Comparison of ENCODE assay signal across 20 mouse cellular contexts in the genomic region with DNA sequence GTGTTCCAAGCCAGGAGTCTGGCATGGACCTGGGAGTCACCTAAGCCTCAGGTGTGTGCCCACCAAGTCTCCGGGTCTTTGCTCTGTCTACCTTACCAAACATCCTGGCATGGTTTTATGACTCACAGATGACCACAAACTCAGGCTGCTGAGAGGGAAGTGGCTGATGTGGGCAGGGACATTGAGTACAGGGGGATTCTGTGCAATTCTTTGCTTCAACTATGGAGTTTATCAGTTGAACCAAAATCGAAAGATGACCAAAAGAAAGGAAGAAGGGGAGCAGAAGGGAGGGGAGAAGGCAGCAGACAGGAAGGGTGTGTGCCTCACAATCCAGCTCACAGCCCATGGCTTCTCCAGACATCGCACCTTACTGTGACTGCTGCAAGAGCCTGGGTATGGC.
DNase-seq lines count a peak whose midpoint lies in the region; ATAC-seq lines count a peak whose summit lies in the region.
"Had no signal": no experiment of that assay in that cellular context is flagged by ENCODE, and none has a peak within 500 bp of the region (broad histone marks: within the 10 kb centered on the region; RNA-seq: fewer than 3 reads in every experiment).

No protein-coding gene starts in this region.

- H3K27ac ChIP-seq in heart, embryonic 10.5 days: no peak overlapping the region
- H3K27ac ChIP-seq in embryonic facial prominence, embryonic 10.5 days (replicated peaks): no peak overlapping the region

- H3K27me3 ChIP-seq in heart, embryonic 10.5 days (ENCODE audit: insufficient read depth, poor library complexity, severe bottlenecking): no peaks in the 10 kb centered on the region
- no peaks in the 10 kb centered on the region for H3K27me3 ChIP-seq in embryonic facial prominence, embryonic 10.5 days (replicated peaks; ENCODE audit: low read depth, poor library complexity, severe bottlenecking)
- H3K27me3 ChIP-seq: CH12.LX, Patski had no signal

- H3K9me3 ChIP-seq in heart, embryonic 10.5 days: no peaks in the 10 kb centered on the region
- 0 out of 2 replicates have a peak, but pooled peaks cover 5% of the 10 kb centered on the region for H3K9me3 ChIP-seq in embryonic facial prominence, embryonic 10.5 days
- H3K9me3 ChIP-seq: G1E had no signal

- WGBS in heart, embryonic 10.5 days: 72% methylated on average over 3 of the region's 3 CpGs
- 88% methylated on average over 3 of the region's 3 CpGs for WGBS in embryonic facial prominence, embryonic 10.5 days

- H3K36me3 ChIP-seq in heart, embryonic 10.5 days: no peaks in the 10 kb centered on the region
- no peaks in the 10 kb centered on the region for H3K36me3 ChIP-seq in embryonic facial prominence, embryonic 10.5 days (replicated peaks)
- H3K36me3 ChIP-seq: G1E had no signal

- DNase-seq in 416B (ENCODE audit: low read depth): peak; percentile 85
- no peak for DNase-seq in heart, embryonic 10.5 days (ENCODE audit: low spot score)
- DNase-seq in embryonic facial prominence, embryonic 10.5 days (ENCODE audit: low spot score): no peak
- DNase-seq: adrenal gland, adult 2 months; adrenal gland, adult 8-10 months; adrenal gland, postnatal 10 days; adrenal gland, postnatal 14 days; adrenal gland, postnatal 25 days; adrenal gland, postnatal 36 days; B cell, adult 2 months; cerebellum, adult 11 months; cerebellum, adult 11-12 months; cerebellum, adult 18-20 months; cerebellum, adult 2 months had no signal

- no peak overlapping the region for H3K4me3 ChIP-seq in heart, embryonic 10.5 days
- H3K4me3 ChIP-seq in embryonic facial prominence, embryonic 10.5 days: no peak overlapping the region

- H3K4me1 ChIP-seq in heart, embryonic 10.5 days: no peaks in the 10 kb centered on the region
- H3K4me1 ChIP-seq in embryonic facial prominence, embryonic 10.5 days: 0 out of 2 replicates have a peak, but pooled peaks cover 4% of the 10 kb centered on the region

- ATAC-seq in common myeloid progenitor, adult 5-6 weeks (replicated peaks; ENCODE audit: low read depth, poor library complexity, severe bottlenecking): peak; percentile 58
- ATAC-seq: activated CD4-positive, CD25-positive, alpha-beta regulatory T cell, adult 4 months; CD4-positive, CD25-positive, alpha-beta regulatory T cell, adult 4 months; Patski had no signal
